Mouse (Mus musculus) heart, adult 2 months (tissue): ENCODE data around the gene Hoxc4.

Experiments used
- CTCF ChIP-seq: fragments of 200-600 bp; IDR thresholded peaks from 2 replicates; pipeline ENCODE4 v1.8.1; 2022; ENCODE audit warnings: antibody characterized with exemption, mild to moderate bottlenecking, moderate library complexity
- POLR2A ChIP-seq: fragments of 200-500 bp; IDR thresholded peaks from 2 replicates; pipeline ENCODE4 v1.6.1; 2011; ENCODE audit warnings: mild to moderate bottlenecking, low read depth, low read length, control low read depth; ENCODE audit not compliant: insufficient read depth

- TF ChIP-seq CTCF, result no peak
- TF ChIP-seq POLR2A, result no peak
Measured at GRCm38 (mm10) chr15:103069173-103069572, 50.4 kb downstream of the Hoxc4 start.
